Mouse (Mus musculus) natural killer cell, adult 2 months (primary cell): ENCODE measurements around the gene Cd300ld2.
"Not testable (repeated sequence)": the region's sequence is repeated elsewhere in the genome, so short reads cannot be mapped to it uniquely, and the experiment has no call there.

Experiments
- DNase-seq, 2 experiments: peaks; one replicate each; pipeline ENCODE4 v3.0.0; 2022; ENCODE audit warnings: low spot score in 2 of 2

Cd300ld2 gene

GRCm38 (mm10) chr11:115016093-115016492 is at the start of gene Cd300ld2:
Gene Cd300ld2, minus strand, starts transcription at chr11:115016193.
- not testable (repeated sequence) for DNase-seq

- DNase-seq, result no peak
Measured at GRCm38 (mm10) chr11:115062077-115062476, 46.1 kb upstream of the Cd300ld2 start, which contains the start of gene Cd300e. Gene Cd300e, minus strand, starts transcription at chr11:115062177.

GRCm38 (mm10) chr11:115059797-115060196 is 43.8 kb upstream of the Cd300ld2 start:
- DNase-seq, result no peak

GRCm38 (mm10) chr11:115058701-115059100 is 42.7 kb upstream of the Cd300ld2 start:
- DNase-seq, result no peak

GRCm38 (mm10) chr11:115054537-115054936 is 38.5 kb upstream of the Cd300ld2 start:
- DNase-seq, result peak; percentile 33 to 67

- DNase-seq, result no peak
Measured at GRCm38 (mm10) chr11:115052991-115053390, 37.0 kb upstream of the Cd300ld2 start.

GRCm38 (mm10) chr11:115052206-115052605 is 36.2 kb upstream of the Cd300ld2 start:
- no peak for DNase-seq

GRCm38 (mm10) chr11:115049282-115049895 is 33.4 kb upstream of the Cd300ld2 start:
- DNase-seq, result no peak

- no peak for DNase-seq
Measured at GRCm38 (mm10) chr11:115048259-115048658, 32.3 kb upstream of the Cd300ld2 start, which contains the start of gene Cd300ld3. Gene Cd300ld3, minus strand, starts transcription at chr11:115048409.

GRCm38 (mm10) chr11:115037669-115038068 is 21.7 kb upstream of the Cd300ld2 start, which contains the start of gene Cd300ld5:
Gene Cd300ld5, minus strand, starts transcription at chr11:115037769.
- DNase-seq, result not testable (repeated sequence)

GRCm38 (mm10) chr11:115026912-115027311 is 10.9 kb upstream of the Cd300ld2 start, which contains the start of gene Cd300ld4:
Gene Cd300ld4, minus strand, starts transcription at chr11:115027012.
- DNase-seq, result not testable (repeated sequence)

GRCm38 (mm10) chr11:115004070-115004469 is 11.9 kb downstream of the Cd300ld2 start:
- DNase-seq, result no peak

- DNase-seq, result no peak
Measured at GRCm38 (mm10) chr11:115001474-115002040, 14.4 kb downstream of the Cd300ld2 start, which contains the start of gene Cd300c2. Gene Cd300c2, minus strand, starts transcription at chr11:115001880.

GRCm38 (mm10) chr11:114989793-114990192 is 26.2 kb downstream of the Cd300ld2 start, which contains the start of gene Cd300ld:
Gene Cd300ld, minus strand, starts transcription at chr11:114989922.
- no peak for DNase-seq

- DNase-seq, result no peak
Measured at GRCm38 (mm10) chr11:114981866-114982265, 34.1 kb downstream of the Cd300ld2 start.

- DNase-seq, result no peak
Measured at GRCm38 (mm10) chr11:114972726-114973125, 43.3 kb downstream of the Cd300ld2 start.

GRCm38 (mm10) chr11:114968752-114969207 is 47.2 kb downstream of the Cd300ld2 start, which contains the start of gene Cd300c:
Gene Cd300c, minus strand, starts transcription at chr11:114969157.
- DNase-seq, result peak in 1 of 2 experiments; percentile 5

- peak; percentile 62 to 80 for DNase-seq
Measured at GRCm38 (mm10) chr11:114965182-114965828, 50.7 kb downstream of the Cd300ld2 start.

GRCm38 (mm10) chr11:114960369-114960768 is 55.6 kb downstream of the Cd300ld2 start:
- no peak for DNase-seq
